Mouse (Mus musculus) intestine, postnatal 0 days (tissue): ENCODE data around the gene Hoxb5. TPM values are rescaled to one million over a fixed set of nuclear protein-coding genes. Genes with fewer than 3 reads are reported as not detected.

Source experiments
- ATAC-seq: fragments of 200-750 bp; cut with Nextera tagmentation; 2 replicates; pipeline ENCODE4 v1.8.0; 2017; ENCODE audit warnings: mild to moderate bottlenecking, moderate TSS enrichment, moderate library complexity
- H3K27ac ChIP-seq: fragments of 300-500 bp; sonication (generic); 2 replicates; pipeline ENCODE4 v1.5.1; 2014; ENCODE audit warnings: mild to moderate bottlenecking, low read depth, low read length, moderate library complexity
- H3K27me3 ChIP-seq: fragments of 300-500 bp; sonication (generic); replicated peaks from 2 replicates; pipeline ENCODE4 v1.6.1; 2014; ENCODE audit warnings: low read length, mixed read lengths; ENCODE audit not compliant: control insufficient read depth, insufficient read depth
- H3K36me3 ChIP-seq: fragments of 300-500 bp; sonication (generic); 2 replicates; pipeline ENCODE4 v1.6.1; 2014; ENCODE audit warnings: mild to moderate bottlenecking, moderate library complexity; ENCODE audit not compliant: control insufficient read depth, insufficient read depth
- H3K4me1 ChIP-seq: fragments of 300-500 bp; sonication (generic); replicated peaks from 2 replicates; pipeline ENCODE4 v1.6.1; 2014; ENCODE audit warnings: antibody characterized with exemption, low read length, mixed read lengths; ENCODE audit not compliant: control insufficient read depth, insufficient read depth
- H3K4me2 ChIP-seq: fragments of 300-500 bp; sonication (generic); replicated peaks from 2 replicates; pipeline ENCODE4 v1.6.1; 2014; ENCODE audit warnings: low read depth, mild to moderate bottlenecking, moderate library complexity
- H3K4me3 ChIP-seq: fragments of 300-500 bp; sonication (generic); 2 replicates; pipeline ENCODE4 v1.5.1; 2014; ENCODE audit warnings: low read depth, low read length
- H3K9ac ChIP-seq: fragments of 300-500 bp; sonication (generic); 2 replicates; pipeline ENCODE4 v1.6.1; 2014; ENCODE audit warnings: mild to moderate bottlenecking, low read depth, low read length
- H3K9me3 ChIP-seq: fragments of 300-500 bp; sonication (generic); 2 replicates; pipeline ENCODE4 v1.6.1; 2016; ENCODE audit warnings: mixed run types; ENCODE audit not compliant: control insufficient read depth
- CTCF ChIP-seq: sonication (generic); IDR thresholded peaks from 2 replicates; pipeline ENCODE4 v1.5.1; 2016; ENCODE audit warnings: low read depth, mild to moderate bottlenecking, control low read depth, antibody characterized with exemption, moderate library complexity
- whole genome bisulfite sequencing: fragments of 180-500 bp; shearing (Covaris S2); extraction: QIAGEN DNeasy Blood & Tissue Kit; methylation state at CpG from one replicate; pipeline ENCODE4 v1.1.7; 2014; 5-methylcytosine and 5-hydroxymethylcytosine counted together
- polyA plus RNA-seq: library from polyadenylated mRNA; unstranded; fragments of >200 nt; fragmentation: Nextera tagmentation; extraction: Ambion mirVana; gene quantifications from 2 replicates; pipeline ENCODE4 v1.2.1, GENCODE M21; 2015

Hoxb5 gene
- polyA plus RNA-seq, 1 experiment from 2014 or later: 14.7 TPM

GRCm38 (mm10) chr11:96345893-96346806, 43.0 kb downstream of the Hoxb5 start:
- no peaks in the 10 kb centered on the region; the same call in 1 of the 2 replicates for H3K36me3 ChIP-seq
- peak overlapping the region; percentile 80 for H3K27ac ChIP-seq
- peak overlapping the region; percentile 69 for H3K4me2 ChIP-seq
- peak; percentile 51 for TF ChIP-seq CTCF
- H3K9me3 ChIP-seq: no peaks in the 10 kb centered on the region
- H3K9ac ChIP-seq: peak overlapping the region; percentile 37
- H3K4me1 ChIP-seq: peaks cover 6% of the 10 kb centered on the region; the same call in 1 of the 2 replicates
- peak overlapping the region; percentile 37 for H3K4me3 ChIP-seq
- no peak for ATAC-seq
- peaks cover 30% of the 10 kb centered on the region for H3K27me3 ChIP-seq
- 21% methylated on average over 44 of the region's 45 CpGs for WGBS

- Histone ChIP-seq H3K36me3 (no peaks in the 10 kb centered on the region; the same call in 1 of the 2 replicates), H3K9me3 (no peaks in the 10 kb centered on the region), H3K9ac (no peak overlapping the region), H3K27me3 (peaks cover 31% of the 10 kb centered on the region), H3K4me3 (no peak overlapping the region), H3K27ac (peak overlapping the region; percentile 35; the same call in 1 of the 2 replicates), H3K4me2 (no peak overlapping the region), H3K4me1 (peaks cover 6% of the 10 kb centered on the region; the same call in 1 of the 2 replicates)
- WGBS: 55% methylated on average over 5 of the region's 5 CpGs
- ATAC-seq: no peak
- no peak for TF ChIP-seq CTCF
Measured at GRCm38 (mm10) chr11:96346916-96347520, 43.9 kb downstream of the Hoxb5 start.

DNA sequence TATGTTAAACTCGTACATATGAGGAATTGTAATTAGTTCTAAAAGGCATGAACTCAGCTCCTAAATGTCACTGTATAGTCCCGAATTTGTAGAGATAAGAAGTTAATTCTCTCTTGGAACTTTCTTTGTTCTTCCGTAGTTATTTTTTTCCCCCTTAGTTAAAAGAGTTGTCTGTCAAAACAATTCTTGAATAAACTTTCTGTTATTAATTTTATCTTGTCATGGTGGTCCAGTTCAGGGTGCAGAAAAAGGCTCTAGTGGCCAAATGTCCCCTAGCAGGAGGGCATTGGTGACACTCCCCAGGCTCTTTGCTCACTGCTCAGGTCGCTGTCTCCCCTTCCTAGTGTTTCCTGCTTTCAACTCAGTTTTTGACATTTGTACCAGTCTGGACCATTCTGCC, 44.6 kb downstream of the Hoxb5 start:
- Histone ChIP-seq H3K4me2 (0 out of 2 replicates have a peak overlapping the region, but pooled peaks have one; percentile 21), H3K9me3 (no peaks in the 10 kb centered on the region), H3K4me3 (no peak overlapping the region), H3K27ac (peak overlapping the region; percentile 17; the same call in 1 of the 2 replicates), H3K36me3 (no peaks in the 10 kb centered on the region; the same call in 1 of the 2 replicates), H3K4me1 (peaks cover 6% of the 10 kb centered on the region; the same call in 1 of the 2 replicates), H3K27me3 (peaks cover 32% of the 10 kb centered on the region), H3K9ac (no peak overlapping the region)
- no peak for TF ChIP-seq CTCF
- 38% methylated on average over 4 of the region's 4 CpGs for WGBS
- no peak for ATAC-seq

- no peak overlapping the region for H3K4me3 ChIP-seq
- ATAC-seq: no peak
Measured at GRCm38 (mm10) chr11:96348141-96348928, 45.2 kb downstream of the Hoxb5 start.

DNA sequence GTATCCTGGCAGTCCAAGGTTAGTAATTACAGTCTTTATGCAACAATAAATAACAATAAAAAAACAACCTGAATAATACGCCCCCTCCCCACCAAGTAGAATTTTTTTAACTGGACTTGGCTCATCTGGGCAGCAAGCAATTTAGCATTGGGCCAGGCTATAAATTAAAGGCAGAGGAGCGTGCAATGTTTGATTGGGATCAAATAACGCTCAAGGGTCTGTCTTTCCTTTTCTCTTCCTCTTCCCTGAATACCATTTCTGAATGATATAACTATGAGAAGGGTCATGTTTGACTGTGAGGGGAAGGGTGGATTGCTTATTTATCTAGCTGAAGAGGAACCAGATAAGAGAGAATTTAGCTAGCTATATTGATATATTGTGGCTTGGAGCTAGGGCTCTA, 45.9 kb downstream of the Hoxb5 start:
- 52% methylated on average over 3 of the region's 3 CpGs for WGBS
- Histone ChIP-seq H3K9me3 (no peaks in the 10 kb centered on the region), H3K27me3 (peaks cover 28% of the 10 kb centered on the region), H3K27ac (no peak overlapping the region), H3K4me1 (peaks cover 6% of the 10 kb centered on the region; the same call in 1 of the 2 replicates), H3K36me3 (no peaks in the 10 kb centered on the region; the same call in 1 of the 2 replicates), H3K9ac (0 out of 2 replicates have a peak overlapping the region, but pooled peaks have one; percentile 1), H3K4me3 (no peak overlapping the region), H3K4me2 (peak overlapping the region; percentile 22)
- ATAC-seq: no peak
- TF ChIP-seq CTCF: no peak

More at GRCm38 (mm10) chr11:96348141-96348928, 45.2 kb downstream of the Hoxb5 start:
- WGBS: 42% methylated on average over 21 of the region's 21 CpGs
- peak overlapping the region; percentile 21; the same call in 1 of the 2 replicates for H3K4me2 ChIP-seq
- peak overlapping the region; percentile 17 for H3K27ac ChIP-seq
- TF ChIP-seq CTCF: no peak
- 0 out of 2 replicates have a peak overlapping the region, but pooled peaks have one; percentile 1 for H3K9ac ChIP-seq
- no peaks in the 10 kb centered on the region; the same call in 1 of the 2 replicates for H3K36me3 ChIP-seq
- no peaks in the 10 kb centered on the region for H3K9me3 ChIP-seq
- peaks cover 6% of the 10 kb centered on the region; the same call in 1 of the 2 replicates for H3K4me1 ChIP-seq
- H3K27me3 ChIP-seq: peaks cover 29% of the 10 kb centered on the region
